ENCODE assay signal across 30 mouse cellular contexts in genomic region chr13:36537580-36537979, GRCm38 (mm10).
DNase-seq lines count a peak whose midpoint lies in the region; ATAC-seq and TF ChIP-seq lines count a peak whose summit lies in the region.
"Had no signal": no experiment of that assay in that cellular context is flagged by ENCODE, and none has a peak within 500 bp of the region (broad histone marks: within the 10 kb centered on the region; RNA-seq: fewer than 3 reads in every experiment).

No protein-coding gene starts in this region.

- no peak for DNase-seq in hindbrain, embryonic 11.5 days (ENCODE audit: low spot score)
- DNase-seq in hindbrain, embryonic 10.5 days (ENCODE audit: low spot score): no peak
- DNase-seq in midbrain, embryonic 10.5 days (ENCODE audit: low spot score): no peak
- no peak for DNase-seq in lung, adult 2 months
- DNase-seq: adrenal gland, postnatal 14 days; cerebellum, adult 11-12 months; cerebellum, adult 9-11 months; gastrocnemius, postnatal 14 days; heart, adult 11 months; heart, postnatal 36 days; kidney, adult 18-20 months; kidney, postnatal 4 days; layer of hippocampus, postnatal 36 days; left cerebral cortex, postnatal 4 days; liver, postnatal 0 days; lung, postnatal 4 days; right cerebral cortex, postnatal 25 days had no signal

- no peak for TF ChIP-seq CTCF in lung, adult 2 months (IDR thresholded peaks at IDR 0.05; ENCODE audit: insufficient read depth, low read length)

- no peaks in the 10 kb centered on the region for H3K36me3 ChIP-seq in hindbrain, embryonic 11.5 days (ENCODE audit: control insufficient read depth, insufficient read depth, low read length)
- H3K36me3 ChIP-seq in hindbrain, embryonic 10.5 days: no peaks in the 10 kb centered on the region
- H3K36me3 ChIP-seq in midbrain, embryonic 10.5 days: no peaks in the 10 kb centered on the region
- no peaks in the 10 kb centered on the region for H3K36me3 ChIP-seq in midbrain, embryonic 16.5 days (ENCODE audit: control insufficient read depth, insufficient read depth, low read length)
- H3K36me3 ChIP-seq in neural tube, embryonic 12.5 days: no peaks in the 10 kb centered on the region
- H3K36me3 ChIP-seq: forebrain, embryonic 12.5 days; heart, embryonic 10.5 days; heart, embryonic 15.5 days; liver, embryonic 12.5 days; stomach, embryonic 15.5 days had no signal

- no peaks in the 10 kb centered on the region for H3K9me3 ChIP-seq in hindbrain, embryonic 11.5 days (ENCODE audit: control insufficient read depth, low read length)
- H3K9me3 ChIP-seq in hindbrain, embryonic 10.5 days: no peaks in the 10 kb centered on the region
- no peaks in the 10 kb centered on the region for H3K9me3 ChIP-seq in midbrain, embryonic 10.5 days (replicated peaks)
- H3K9me3 ChIP-seq in midbrain, embryonic 16.5 days (replicated peaks; ENCODE audit: control insufficient read depth, low read length, poor library complexity, severe bottlenecking): no peaks in the 10 kb centered on the region
- H3K9me3 ChIP-seq in neural tube, embryonic 12.5 days: no peaks in the 10 kb centered on the region
- H3K9me3 ChIP-seq: forebrain, embryonic 12.5 days; heart, embryonic 10.5 days; heart, embryonic 15.5 days; liver, embryonic 12.5 days; stomach, embryonic 15.5 days had no signal

- no peak overlapping the region for H3K4me3 ChIP-seq in hindbrain, embryonic 11.5 days (ENCODE audit: low read depth, low read length)
- no peak overlapping the region for H3K4me3 ChIP-seq in hindbrain, embryonic 10.5 days
- H3K4me3 ChIP-seq in midbrain, embryonic 10.5 days: no peak overlapping the region
- H3K4me3 ChIP-seq in midbrain, embryonic 16.5 days (ENCODE audit: low read depth, low read length): no peak overlapping the region
- no peak overlapping the region for H3K4me3 ChIP-seq in neural tube, embryonic 12.5 days
- no peak overlapping the region for H3K4me3 ChIP-seq in lung, adult 2 months (replicated peaks; ENCODE audit: extremely low read depth, low read depth, low read length)
- H3K4me3 ChIP-seq: erythroblast, embryonic 14.5 days; forebrain, embryonic 12.5 days; heart, embryonic 10.5 days; heart, embryonic 15.5 days; liver, embryonic 12.5 days; stomach, embryonic 15.5 days had no signal

- H3K9ac ChIP-seq in hindbrain, embryonic 11.5 days (ENCODE audit: low read depth, low read length): no peak overlapping the region
- no peak overlapping the region for H3K9ac ChIP-seq in midbrain, embryonic 16.5 days (ENCODE audit: low read depth, low read length)
- H3K9ac ChIP-seq in neural tube, embryonic 12.5 days: no peak overlapping the region
- H3K9ac ChIP-seq: forebrain, embryonic 12.5 days; heart, embryonic 15.5 days; liver, embryonic 12.5 days; liver, postnatal 0 days; stomach, embryonic 15.5 days had no signal

- no peaks in the 10 kb centered on the region for H3K27me3 ChIP-seq in hindbrain, embryonic 11.5 days (ENCODE audit: control insufficient read depth, insufficient read depth, low read length)
- H3K27me3 ChIP-seq in hindbrain, embryonic 10.5 days (ENCODE audit: insufficient read depth, poor library complexity, severe bottlenecking): no peaks in the 10 kb centered on the region
- no peaks in the 10 kb centered on the region for H3K27me3 ChIP-seq in midbrain, embryonic 10.5 days (ENCODE audit: low read depth, poor library complexity, severe bottlenecking)
- no peaks in the 10 kb centered on the region for H3K27me3 ChIP-seq in midbrain, embryonic 16.5 days (ENCODE audit: control insufficient read depth, insufficient read depth, low read depth, low read length)
- no peaks in the 10 kb centered on the region for H3K27me3 ChIP-seq in neural tube, embryonic 12.5 days (replicated peaks)
- H3K27me3 ChIP-seq: forebrain, embryonic 12.5 days; heart, embryonic 15.5 days; liver, embryonic 12.5 days; megakaryocyte, embryonic 14.5 days; stomach, embryonic 15.5 days had no signal

- WGBS in hindbrain, embryonic 11.5 days: 63% methylated on average over 3 of the region's 3 CpGs
- WGBS in hindbrain, embryonic 10.5 days: 65% methylated on average over 3 of the region's 3 CpGs
- 85% methylated on average over 3 of the region's 3 CpGs for WGBS in midbrain, embryonic 10.5 days
- 73% methylated on average over 3 of the region's 3 CpGs for WGBS in midbrain, embryonic 16.5 days
- WGBS in neural tube, embryonic 12.5 days: 60% methylated on average over 3 of the region's 3 CpGs
- WGBS in lung, adult 2 months: 85% methylated on average over 3 of the region's 3 CpGs

- peak; percentile 28; the same call in 1 of the 2 replicates for ATAC-seq in hindbrain, embryonic 11.5 days (ENCODE audit: low FRiP score)
- ATAC-seq in midbrain, embryonic 16.5 days: no peak
- ATAC-seq in erythroid progenitor cell, adult 5-6 weeks (replicated peaks; ENCODE audit: low FRiP score, poor library complexity, severe bottlenecking): 0 out of 2 replicates have a peak, but pooled peaks have one; percentile 8
- peak; percentile 56; the same call in 1 of the 2 replicates for ATAC-seq in neural tube, embryonic 12.5 days (ENCODE audit: low FRiP score, low read depth)
- no peak for ATAC-seq in frontal cortex, adult (ENCODE audit: low TSS enrichment)
- ATAC-seq: CD4-positive, CD25-positive, alpha-beta regulatory T cell, adult 4 months; liver, embryonic 12.5 days; liver, postnatal 0 days; lung, postnatal 0 days had no signal

- H3K4me2 ChIP-seq in hindbrain, embryonic 11.5 days (replicated peaks; ENCODE audit: low read depth, low read length): no peak overlapping the region
- no peak overlapping the region for H3K4me2 ChIP-seq in midbrain, embryonic 16.5 days (ENCODE audit: low read length)
- no peak overlapping the region for H3K4me2 ChIP-seq in neural tube, embryonic 12.5 days (replicated peaks)
- H3K4me2 ChIP-seq: forebrain, embryonic 12.5 days; heart, embryonic 15.5 days; liver, embryonic 12.5 days; stomach, embryonic 15.5 days had no signal

- TF ChIP-seq POLR2A in lung, adult 2 months (IDR thresholded peaks at IDR 0.05; ENCODE audit: borderline replicate concordance, extremely low read depth, low read depth, low read length): no peak

- peaks cover 4% of the 10 kb centered on the region for H3K4me1 ChIP-seq in hindbrain, embryonic 11.5 days (replicated peaks; ENCODE audit: control insufficient read depth, insufficient read depth, low read length)
- H3K4me1 ChIP-seq in hindbrain, embryonic 10.5 days (replicated peaks): peaks cover 41% of the 10 kb centered on the region
- peaks cover 34% of the 10 kb centered on the region for H3K4me1 ChIP-seq in midbrain, embryonic 10.5 days
- peaks cover 4% of the 10 kb centered on the region; the same call in 1 of the 2 replicates for H3K4me1 ChIP-seq in midbrain, embryonic 16.5 days (ENCODE audit: control insufficient read depth, insufficient read depth, low read length)
- peaks cover 16% of the 10 kb centered on the region for H3K4me1 ChIP-seq in neural tube, embryonic 12.5 days
- H3K4me1 ChIP-seq in lung, adult 2 months (ENCODE audit: control insufficient read depth, insufficient read depth, low read length): no peaks in the 10 kb centered on the region
- H3K4me1 ChIP-seq: megakaryocyte, embryonic 14.5 days; stomach, embryonic 15.5 days had no signal

- H3K27ac ChIP-seq in hindbrain, embryonic 11.5 days (ENCODE audit: low read depth, low read length): peak overlapping the region; percentile 63; the same call in 1 of the 2 replicates
- no peak overlapping the region for H3K27ac ChIP-seq in hindbrain, embryonic 10.5 days
- peak overlapping the region; percentile 52; the same call in 1 of the 2 replicates for H3K27ac ChIP-seq in midbrain, embryonic 10.5 days (replicated peaks)
- H3K27ac ChIP-seq in midbrain, embryonic 16.5 days (ENCODE audit: low read length): no peak overlapping the region
- H3K27ac ChIP-seq in neural tube, embryonic 12.5 days: peak overlapping the region; percentile 59; the same call in 1 of the 2 replicates
- H3K27ac ChIP-seq: forebrain, embryonic 12.5 days; heart, embryonic 15.5 days; liver, embryonic 12.5 days; stomach, embryonic 15.5 days had no signal

Comparison
In these comparisons a context has a peak if more than half of its experiments do, and no peak if none do; other contexts are left out.
1. H3K27ac ChIP-seq: peak in hindbrain, embryonic 11.5 days (single experiment), midbrain, embryonic 10.5 days (single experiment) and neural tube, embryonic 12.5 days (single experiment); none in hindbrain, embryonic 10.5 days (single experiment) and midbrain, embryonic 16.5 days (single experiment).
2. ATAC-seq: peak in hindbrain, embryonic 11.5 days (single experiment), erythroid progenitor cell, adult 5-6 weeks (single experiment) and neural tube, embryonic 12.5 days (single experiment); none in midbrain, embryonic 16.5 days (single experiment) and frontal cortex, adult (single experiment).